Mouse (Mus musculus) kidney, adult 18-20 months (tissue): ENCODE measurements around the gene Tgm6.

Experiments
- DNase-seq: peaks from one replicate; pipeline ENCODE4 v3.0.0; 2021

Tgm6 gene

GRCm38 (mm10) chr2:130112116-130112515, at the start of gene Tgm6:
Tgm6 (plus strand) TSS chr2:130112416.
- no peak for DNase-seq

- no peak for DNase-seq
Measured at GRCm38 (mm10) chr2:130068228-130068627, 44.0 kb upstream of the Tgm6 start.

- DNase-seq: no peak
Measured at GRCm38 (mm10) chr2:130070396-130070795, 41.8 kb upstream of the Tgm6 start.

- no peak for DNase-seq
Measured at GRCm38 (mm10) chr2:130112804-130113203, 588 bp downstream of the Tgm6 start.

- no peak for DNase-seq
Measured at GRCm38 (mm10) chr2:130113379-130113778, 1.2 kb downstream of the Tgm6 start.

GRCm38 (mm10) chr2:130118649-130119048, 6.4 kb downstream of the Tgm6 start:
- no peak for DNase-seq

- DNase-seq: no peak
Measured at GRCm38 (mm10) chr2:130125279-130126059, 13.3 kb downstream of the Tgm6 start.

GRCm38 (mm10) chr2:130126073-130126472, 13.9 kb downstream of the Tgm6 start:
- DNase-seq: no peak

GRCm38 (mm10) chr2:130129687-130130086, 17.5 kb downstream of the Tgm6 start:
- no peak for DNase-seq

- DNase-seq: no peak
Measured at GRCm38 (mm10) chr2:130143011-130143410, 30.8 kb downstream of the Tgm6 start.

GRCm38 (mm10) chr2:130144703-130145324, 32.6 kb downstream of the Tgm6 start:
- DNase-seq: no peak

- DNase-seq: no peak
Measured at GRCm38 (mm10) chr2:130146089-130146668, 34.0 kb downstream of the Tgm6 start.

- DNase-seq: no peak
Measured at GRCm38 (mm10) chr2:130155171-130155570, 43.0 kb downstream of the Tgm6 start.

- DNase-seq: no peak
Measured at GRCm38 (mm10) chr2:130155851-130156250, 43.6 kb downstream of the Tgm6 start.

GRCm38 (mm10) chr2:130157231-130158087, 45.2 kb downstream of the Tgm6 start:
- DNase-seq: no peak

- DNase-seq: no peak
Measured at GRCm38 (mm10) chr2:130158088-130158437, 45.8 kb downstream of the Tgm6 start.

GRCm38 (mm10) chr2:130162701-130163100, 50.5 kb downstream of the Tgm6 start:
- no peak for DNase-seq

GRCm38 (mm10) chr2:130166311-130167214, 54.3 kb downstream of the Tgm6 start:
- peak; percentile 11 for DNase-seq

GRCm38 (mm10) chr2:130167861-130168260, 55.6 kb downstream of the Tgm6 start:
- DNase-seq: peak; percentile 39

GRCm38 (mm10) chr2:130171674-130172073, 59.5 kb downstream of the Tgm6 start:
- no peak for DNase-seq

- no peak for DNase-seq
Measured at GRCm38 (mm10) chr2:130176820-130177219, 64.6 kb downstream of the Tgm6 start.

GRCm38 (mm10) chr2:130178381-130178705, 66.1 kb downstream of the Tgm6 start:
- no peak for DNase-seq
